Mouse (Mus musculus) kidney, postnatal 0 days (tissue): Measurements from ENCODE around the gene Fzd4. TPM values are rescaled to one million over a fixed set of nuclear protein-coding genes. Genes with fewer than 3 reads are reported as not detected.

ENCODE experiments used
- ATAC-seq: fragments of 200-750 bp; cut with Nextera tagmentation; replicated peaks from 2 replicates; pipeline ENCODE4 v1.8.0; 2017; ENCODE audit warnings: low read depth, moderate number of reproducible peaks, moderate TSS enrichment, moderate library complexity; ENCODE audit not compliant: low FRiP score
- DNase-seq: peaks from one replicate; pipeline ENCODE4 v3.0.0-alpha.2; 2016; ENCODE audit warnings: low spot score
- H3K27ac ChIP-seq: fragments of 300-500 bp; sonication (generic); 2 replicates; pipeline ENCODE4 v1.5.1; 2014; ENCODE audit warnings: mild to moderate bottlenecking
- H3K27me3 ChIP-seq: fragments of 300-500 bp; sonication (generic); 2 replicates; pipeline ENCODE4 v1.6.1; 2014; ENCODE audit warnings: low read length, mixed read lengths; ENCODE audit not compliant: insufficient read depth
- H3K36me3 ChIP-seq: fragments of 300-500 bp; sonication (generic); 2 replicates; pipeline ENCODE4 v1.6.1; 2014; ENCODE audit warnings: low read length, mixed read lengths; ENCODE audit not compliant: insufficient read depth
- H3K4me1 ChIP-seq: fragments of 300-500 bp; sonication (generic); replicated peaks from 2 replicates; pipeline ENCODE4 v1.6.1; 2014; ENCODE audit warnings: antibody characterized with exemption, low read length, mixed read lengths; ENCODE audit not compliant: insufficient read depth
- H3K4me2 ChIP-seq: fragments of 300-500 bp; sonication (generic); 2 replicates; pipeline ENCODE4 v1.6.1; 2014; ENCODE audit warnings: mild to moderate bottlenecking, low read length, moderate library complexity, mixed read lengths
- H3K4me3 ChIP-seq: fragments of 300-500 bp; sonication (generic); replicated peaks from 2 replicates; pipeline ENCODE4 v1.5.1; 2014; ENCODE audit warnings: low read depth, low read length
- H3K9ac ChIP-seq: fragments of 300-500 bp; sonication (generic); 2 replicates; pipeline ENCODE4 v1.6.1; 2014; ENCODE audit warnings: low read depth, low read length
- H3K9me3 ChIP-seq: fragments of 300-500 bp; sonication (generic); replicated peaks from 2 replicates; pipeline ENCODE4 v1.6.1; 2016; ENCODE audit warnings: low read length, inconsistent platforms, mixed read lengths
- CTCF ChIP-seq: IDR thresholded peaks from 2 replicates; pipeline ENCODE4 v1.5.1; 2016; ENCODE audit warnings: antibody characterized with exemption, low read depth, mild to moderate bottlenecking, moderate library complexity
- WGBS: fragments of 180-500 bp; shearing (Covaris S2); extraction: QIAGEN DNeasy Blood & Tissue Kit; methylation state at CpG from one replicate; pipeline ENCODE4 v1.1.7; 2014; 5-methylcytosine and 5-hydroxymethylcytosine counted together
- polyA plus RNA-seq: library from polyadenylated mRNA; unstranded; fragments of >200 nt; fragmentation: Nextera tagmentation; extraction: Ambion mirVana; gene quantifications from 2 replicates; pipeline ENCODE4 v1.2.1, GENCODE M21; 2015

Fzd4 gene
- polyA plus RNA-seq, 1 experiment from 2014 or later: 29.6 TPM

DNA sequence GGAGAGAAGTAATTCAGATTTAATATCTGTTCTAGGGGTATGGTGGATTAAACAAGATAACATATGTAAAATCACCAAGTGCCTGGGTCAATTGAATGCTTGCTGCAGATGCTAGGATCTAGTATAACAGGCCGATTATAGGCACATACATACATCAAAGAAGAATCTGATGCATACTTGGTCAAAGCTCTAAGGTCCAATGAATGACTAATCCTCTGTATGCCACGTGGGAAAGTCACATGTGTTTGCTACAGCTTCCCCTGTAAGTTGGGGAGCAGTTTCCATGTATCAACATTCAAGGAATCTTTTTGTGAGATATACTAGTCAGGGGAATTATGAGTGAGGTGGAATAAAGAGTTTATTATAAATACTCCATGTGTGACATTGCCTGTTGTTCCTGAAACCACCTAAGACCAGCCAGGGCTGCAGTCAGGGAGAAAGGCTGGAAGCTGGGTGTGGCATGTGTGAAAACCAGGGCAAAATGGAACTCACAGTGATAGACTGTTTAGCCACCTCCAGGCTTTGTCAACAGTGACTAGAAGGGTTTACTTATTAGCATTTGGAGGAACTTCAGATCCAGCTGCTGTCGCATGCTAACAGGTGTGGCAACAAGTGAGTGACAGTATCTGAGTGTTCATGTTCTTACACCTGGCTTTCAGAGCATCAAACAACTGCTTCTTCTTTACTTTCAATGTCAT lies 6.2 kb upstream of the Fzd4 start:
- H3K4me1 ChIP-seq: peaks cover 9% of the 10 kb centered on the region; the same call in 1 of the 2 replicates
- 66% methylated on average over 3 of the region's 3 CpGs for WGBS
- no peak overlapping the region for H3K4me3 ChIP-seq
- 0 out of 2 replicates have a peak overlapping the region, but pooled peaks have one; percentile 5 for H3K27ac ChIP-seq
- no peak for TF ChIP-seq CTCF
- no peaks in the 10 kb centered on the region for H3K27me3 ChIP-seq
- H3K36me3 ChIP-seq: no peaks in the 10 kb centered on the region
- DNase-seq (no peak), ATAC-seq (no peak)
- no peak overlapping the region for H3K9ac ChIP-seq
- no peak overlapping the region for H3K4me2 ChIP-seq
- H3K9me3 ChIP-seq: no peaks in the 10 kb centered on the region

DNA sequence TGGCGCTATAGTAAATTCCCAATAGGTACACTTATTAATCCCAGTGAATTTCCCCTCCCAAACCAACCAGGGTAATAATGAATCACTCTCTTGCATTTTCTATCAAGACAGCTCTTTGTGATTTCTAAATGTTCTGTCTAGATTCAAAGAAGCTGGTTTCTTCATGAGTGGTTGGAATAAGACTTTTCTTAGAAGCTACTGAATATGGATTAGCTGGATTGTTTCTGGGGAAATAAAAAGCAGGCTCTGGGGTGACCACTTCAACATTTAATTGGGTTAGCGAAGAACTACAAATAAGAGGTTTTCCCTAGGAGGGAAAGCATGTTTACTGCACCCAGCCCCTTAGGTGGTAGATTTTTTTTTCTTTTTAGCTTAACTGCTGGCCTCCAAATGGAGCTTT lies 3.4 kb upstream of the Fzd4 start:
- TF ChIP-seq CTCF: no peak
- H3K27me3 ChIP-seq: no peaks in the 10 kb centered on the region
- peaks cover 9% of the 10 kb centered on the region; the same call in 1 of the 2 replicates for H3K4me1 ChIP-seq
- no peak overlapping the region for H3K4me2 ChIP-seq
- ATAC-seq: no peak
- H3K27ac ChIP-seq: peak overlapping the region; percentile 75; the same call in 1 of the 2 replicates
- no peaks in the 10 kb centered on the region for H3K9me3 ChIP-seq
- no peaks in the 10 kb centered on the region for H3K36me3 ChIP-seq
- 86% methylated on average over 2 of the region's 2 CpGs for WGBS
- H3K4me3 ChIP-seq: no peak overlapping the region
- no peak for DNase-seq
- no peak overlapping the region for H3K9ac ChIP-seq

DNA sequence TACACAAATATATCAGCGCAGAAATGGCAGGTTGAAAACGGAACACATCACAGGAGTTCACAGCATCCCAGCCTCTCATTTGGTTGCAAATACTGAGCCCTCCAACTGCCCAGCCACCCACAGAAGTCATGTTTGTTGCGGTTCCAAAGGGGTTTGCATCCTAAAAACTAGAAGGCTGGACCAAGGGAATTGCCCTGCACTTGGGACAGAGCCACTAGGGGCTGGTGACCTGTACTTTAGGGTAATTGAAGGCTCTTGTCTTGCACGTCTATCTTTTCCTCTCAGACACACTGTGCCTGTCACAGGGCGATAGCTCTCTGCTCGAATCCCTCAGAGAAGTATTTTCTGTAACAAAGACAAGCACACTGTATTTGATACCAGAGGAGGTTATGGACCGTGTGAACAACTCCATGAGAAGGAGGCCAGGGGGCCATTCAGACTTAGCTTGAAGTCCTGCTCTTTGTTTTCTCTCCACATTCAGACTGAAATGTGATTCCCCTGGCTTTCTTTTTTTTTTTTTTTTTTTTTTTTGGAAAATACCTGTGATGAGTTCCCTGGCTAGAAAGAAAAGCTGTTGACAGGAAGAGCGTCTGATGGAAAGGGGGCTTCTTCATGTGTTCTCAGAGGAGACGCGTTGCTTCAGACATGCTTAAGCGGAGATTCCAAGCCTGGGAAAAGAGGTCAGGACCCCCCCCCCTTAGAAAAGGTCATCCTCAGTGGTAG lies 2.9 kb upstream of the Fzd4 start:
- Histone ChIP-seq H3K4me2 (peak overlapping the region; percentile 82; the same call in 1 of the 2 replicates), H3K4me3 (no peak overlapping the region), H3K4me1 (peaks cover 9% of the 10 kb centered on the region; the same call in 1 of the 2 replicates), H3K27ac (peak overlapping the region; percentile 75), H3K36me3 (no peaks in the 10 kb centered on the region), H3K9ac (no peak overlapping the region), H3K27me3 (no peaks in the 10 kb centered on the region), H3K9me3 (no peaks in the 10 kb centered on the region)
- peak; percentile 72 for DNase-seq
- TF ChIP-seq CTCF: no peak
- no peak for ATAC-seq
- 52% methylated on average over 11 of the region's 11 CpGs for WGBS

DNA sequence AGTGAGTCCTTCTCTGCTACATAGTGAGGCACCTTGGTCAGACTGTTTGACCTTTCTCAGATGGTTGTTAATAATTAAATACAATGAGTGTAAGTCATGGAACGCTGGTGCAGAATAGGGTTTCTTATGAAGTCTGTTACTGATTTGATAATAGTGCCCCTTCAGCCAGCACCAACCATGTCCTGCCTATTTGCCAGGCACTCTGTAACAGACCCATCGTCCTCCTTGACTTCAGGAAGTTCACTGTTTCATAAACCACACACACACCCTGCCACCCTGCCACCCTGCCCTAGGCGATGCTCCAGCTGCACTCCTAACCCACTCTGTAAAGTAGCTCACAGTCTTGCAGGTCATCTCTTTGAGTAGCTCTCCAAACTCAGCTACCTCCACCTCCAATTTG lies 2.2 kb upstream of the Fzd4 start:
- peak overlapping the region; percentile 97 for H3K27ac ChIP-seq
- ATAC-seq (0 out of 2 replicates have a peak, but pooled peaks have one; percentile 3), DNase-seq (peak; percentile 45)
- WGBS: 49% methylated on average over 3 of the region's 3 CpGs
- H3K4me2 ChIP-seq: peak overlapping the region; percentile 82
- H3K27me3 ChIP-seq: no peaks in the 10 kb centered on the region
- TF ChIP-seq CTCF: no peak
- no peak overlapping the region for H3K4me3 ChIP-seq
- peaks cover 10% of the 10 kb centered on the region for H3K4me1 ChIP-seq
- no peak overlapping the region for H3K9ac ChIP-seq
- H3K36me3 ChIP-seq: no peaks in the 10 kb centered on the region
- H3K9me3 ChIP-seq: no peaks in the 10 kb centered on the region

DNA sequence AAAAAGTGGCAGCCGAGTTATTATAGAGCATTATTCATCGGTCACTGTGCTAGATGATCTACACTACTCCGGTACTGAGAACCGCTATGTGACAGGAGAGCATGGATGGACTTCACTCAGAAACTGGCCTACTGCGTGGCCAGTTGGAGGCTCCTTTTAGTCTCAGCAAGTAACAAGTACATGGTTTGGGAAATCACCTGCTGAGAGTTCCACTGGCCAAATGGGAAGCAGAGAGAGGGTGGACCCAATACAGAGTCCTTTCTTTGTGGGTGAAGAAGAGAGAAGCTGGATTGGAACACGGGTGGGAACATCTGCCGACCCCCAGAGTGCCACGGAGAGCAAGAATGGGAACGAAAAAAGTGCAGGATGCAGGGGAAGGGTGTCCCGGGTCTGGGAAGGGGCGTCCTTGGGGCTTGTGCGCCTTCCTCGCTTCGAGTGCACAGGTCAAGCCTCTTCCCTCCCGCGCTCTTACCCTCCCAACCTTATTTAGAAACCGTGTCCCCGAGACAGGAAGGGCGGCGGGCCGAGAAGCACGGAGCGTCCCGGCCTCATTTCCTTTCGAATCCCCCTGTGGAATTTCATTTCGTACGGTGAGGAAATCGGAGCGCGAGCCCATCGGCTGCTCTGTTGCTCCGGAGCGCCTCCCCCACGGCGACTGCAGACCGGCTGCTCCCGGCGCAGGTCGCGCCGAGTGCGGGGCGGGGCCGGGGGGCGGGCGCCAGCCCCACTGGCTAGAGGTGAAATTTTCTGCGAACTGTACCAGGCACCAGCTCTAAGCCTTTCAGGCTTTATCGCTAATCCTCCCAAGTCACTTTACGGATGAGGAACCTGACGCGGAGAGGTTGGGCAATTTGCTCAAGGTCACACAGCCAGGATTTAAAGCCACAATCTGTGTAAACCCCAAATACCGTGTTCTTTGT lies 842 bp upstream of the Fzd4 start:
- Histone ChIP-seq H3K4me2 (peak overlapping the region; percentile 82), H3K9me3 (no peaks in the 10 kb centered on the region)
- 1% methylated on average over 52 of the region's 52 CpGs for WGBS

More for the DNA sequence above, 842 bp upstream of the Fzd4 start:
- H3K4me1 ChIP-seq: peaks cover 21% of the 10 kb centered on the region
- ATAC-seq (peak; percentile 87), DNase-seq (peak; percentile 91)
- H3K36me3 ChIP-seq: peaks cover 10% of the 10 kb centered on the region
- H3K27ac ChIP-seq: peak overlapping the region; percentile 97
- H3K27me3 ChIP-seq: no peaks in the 10 kb centered on the region
- H3K9ac ChIP-seq: peak overlapping the region; percentile 78
- H3K4me3 ChIP-seq: peak overlapping the region; percentile 95
- no peak for TF ChIP-seq CTCF
